Mouse (Mus musculus) bone marrow macrophage, adult 2 months (primary cell): ENCODE data around the gene Efcc1.

Experiments
- CTCF ChIP-seq: IDR thresholded peaks from 2 replicates; pipeline ENCODE4 v1.5.1; 2012; ENCODE audit warnings: low read depth, mild to moderate bottlenecking, low read length, moderate library complexity
- POLR2A ChIP-seq: IDR thresholded peaks from 2 replicates; pipeline ENCODE4 v1.6.1; 2012; ENCODE audit warnings: mild to moderate bottlenecking, low read depth, low read length, borderline replicate concordance

DNA sequence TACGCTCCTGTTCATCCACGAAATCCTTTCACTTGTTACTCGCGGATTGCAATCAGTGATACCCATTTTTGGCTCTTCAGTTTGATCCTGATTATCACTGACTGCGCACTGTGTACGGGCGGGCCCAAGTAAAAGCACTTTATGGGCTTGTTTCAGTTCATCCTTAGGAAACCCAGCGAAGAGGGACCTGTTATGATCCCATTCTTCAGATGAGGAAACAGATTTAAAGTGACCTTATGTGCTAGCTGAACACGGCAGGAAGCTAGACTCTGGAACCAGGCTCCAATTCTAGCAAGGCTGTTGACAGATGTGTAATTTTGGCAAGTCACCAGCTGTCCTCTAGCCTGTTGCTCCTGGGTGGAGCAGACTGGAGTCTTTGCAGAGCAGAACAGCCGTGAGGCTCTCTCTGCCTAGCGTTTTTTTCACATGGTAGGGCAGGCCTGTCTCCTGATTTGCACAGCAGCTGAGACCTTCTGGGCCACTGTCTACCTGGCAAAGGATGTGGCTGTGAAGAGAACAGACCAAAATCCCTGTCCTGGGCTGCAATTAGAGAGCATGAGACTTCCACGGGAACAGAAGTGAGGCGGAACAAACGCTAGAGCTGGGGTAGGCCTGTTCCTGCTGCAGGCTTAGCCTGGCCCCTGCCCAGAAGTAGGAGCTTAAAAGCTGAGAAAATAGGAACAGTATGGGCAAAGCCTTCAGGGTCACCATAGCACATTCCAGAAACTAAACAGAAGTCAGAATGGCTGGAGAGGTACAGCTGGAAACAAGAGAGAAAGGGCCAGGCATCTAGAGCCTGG is 2.7 kb downstream of the Efcc1 start:
- TF ChIP-seq POLR2A (no peak), CTCF (no peak)
